Mouse (Mus musculus): ENCODE measurements around the gene 5830473C10Rik.
"Not testable (repeated sequence)": the region's sequence is repeated elsewhere in the genome, so short reads cannot be mapped to it uniquely, and the experiment has no call there.

Gene 5830473C10Rik

DNA sequence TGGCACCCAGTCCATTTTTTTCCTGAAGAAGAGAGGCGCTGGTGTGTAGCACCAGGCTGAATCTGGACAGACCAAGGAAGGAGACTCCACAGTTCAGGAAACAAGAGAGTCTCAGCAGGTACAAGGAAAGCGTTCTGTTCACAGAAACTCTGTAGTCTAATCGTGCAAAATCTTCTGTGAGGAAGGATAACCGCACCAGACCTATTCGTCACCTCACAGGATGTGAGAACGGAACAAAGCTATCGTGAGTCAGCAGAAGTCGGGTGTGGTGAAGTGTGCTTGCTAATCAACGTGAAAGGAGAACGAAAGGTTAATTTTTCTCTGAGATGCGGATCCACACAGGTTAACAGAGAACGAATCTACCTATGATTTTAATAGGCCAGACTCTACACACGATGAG lies 34.0 kb downstream of the 5830473C10Rik start:
- peak; percentile 63 for DNase-seq (ENCODE audit: low read depth, low spot score)

DNA sequence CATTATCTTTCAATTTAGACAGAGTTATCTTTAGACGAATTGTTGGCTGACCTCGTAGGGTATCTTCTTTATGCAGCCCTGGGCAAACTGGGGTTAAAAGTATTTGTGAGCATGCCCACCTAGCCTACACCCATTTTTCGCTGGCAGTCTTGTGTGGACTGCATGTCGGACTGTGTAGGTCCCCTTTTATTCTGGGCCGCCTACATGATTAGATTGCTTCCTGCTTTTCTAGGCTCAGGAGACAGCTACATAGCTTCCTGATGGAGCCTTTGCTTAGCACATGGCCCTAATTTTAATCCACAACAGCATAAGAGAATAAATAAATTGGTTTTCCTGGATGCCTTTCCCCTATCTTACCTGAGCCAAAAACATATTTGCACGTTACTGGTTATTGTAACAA lies 35.2 kb downstream of the 5830473C10Rik start:
- no peak for DNase-seq (ENCODE audit: low read depth, low spot score)

DNA sequence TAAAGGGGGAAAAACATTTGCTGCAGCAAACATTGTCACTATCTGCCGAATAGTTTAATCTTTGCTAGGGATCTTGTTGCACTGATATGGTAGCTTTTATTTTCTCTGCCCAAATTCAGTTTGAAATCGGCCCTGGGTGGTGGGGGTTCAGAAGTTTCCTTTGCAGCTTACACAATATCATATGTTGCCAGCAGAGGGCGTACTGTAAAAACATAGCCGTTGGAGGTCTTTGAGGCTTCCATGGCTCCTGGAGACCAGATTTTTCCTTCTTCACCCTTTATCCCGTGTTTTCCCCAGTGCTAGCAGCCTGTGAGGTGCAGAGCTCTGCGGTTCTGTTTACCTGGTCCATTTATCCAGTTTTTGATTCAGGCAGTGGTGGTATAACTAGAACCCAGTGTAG lies 40.6 kb downstream of the 5830473C10Rik start:
- DNase-seq (ENCODE audit: low read depth, low spot score): peak; percentile 58

DNA sequence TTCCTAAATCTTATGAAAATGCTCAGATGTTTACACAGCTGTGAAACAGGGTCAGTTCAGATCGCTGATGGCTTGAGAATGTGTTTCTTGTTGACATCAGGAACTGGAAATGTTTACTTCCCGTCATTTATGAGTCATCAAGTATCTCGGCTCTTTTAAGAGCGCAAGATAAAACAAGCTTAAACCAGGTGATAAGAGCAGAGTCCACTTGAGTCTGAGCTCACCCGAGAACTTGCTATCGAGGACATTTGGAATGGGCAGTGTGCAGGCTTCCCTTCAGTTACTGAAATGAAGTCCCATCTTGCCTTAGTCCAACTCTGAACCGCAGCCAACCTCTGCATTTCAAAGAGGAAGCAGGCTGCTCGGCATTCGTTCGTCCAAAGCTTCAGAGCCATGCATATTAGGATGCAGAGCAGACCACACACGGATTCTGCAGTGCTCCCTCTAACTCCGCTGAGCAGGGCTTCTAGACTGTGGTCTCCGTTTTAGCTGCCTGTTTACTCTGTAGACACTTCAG lies 42.6 kb downstream of the 5830473C10Rik start:
- DNase-seq (ENCODE audit: low read depth, low spot score): no peak

DNA sequence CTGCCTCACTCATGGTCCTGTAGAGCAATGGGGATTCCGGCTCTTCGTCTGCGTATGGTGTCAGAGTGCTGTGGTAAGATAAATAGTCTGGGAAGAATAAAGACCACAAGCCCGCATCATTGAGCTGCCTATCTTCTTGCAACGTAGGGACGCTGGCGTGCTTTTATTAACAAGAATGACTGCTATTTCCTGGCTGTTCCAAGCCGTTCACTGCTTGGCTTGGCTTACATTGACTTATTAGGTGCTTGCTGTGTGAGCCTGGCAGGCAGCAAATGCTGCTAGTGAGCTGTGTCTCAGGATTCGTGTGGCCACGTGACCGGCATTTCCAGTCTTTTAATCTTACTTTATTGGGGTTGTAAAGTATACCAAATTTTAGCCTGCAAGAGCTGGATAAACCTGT lies 48.0 kb downstream of the 5830473C10Rik start:
- DNase-seq (ENCODE audit: low read depth, low spot score): no peak

DNA sequence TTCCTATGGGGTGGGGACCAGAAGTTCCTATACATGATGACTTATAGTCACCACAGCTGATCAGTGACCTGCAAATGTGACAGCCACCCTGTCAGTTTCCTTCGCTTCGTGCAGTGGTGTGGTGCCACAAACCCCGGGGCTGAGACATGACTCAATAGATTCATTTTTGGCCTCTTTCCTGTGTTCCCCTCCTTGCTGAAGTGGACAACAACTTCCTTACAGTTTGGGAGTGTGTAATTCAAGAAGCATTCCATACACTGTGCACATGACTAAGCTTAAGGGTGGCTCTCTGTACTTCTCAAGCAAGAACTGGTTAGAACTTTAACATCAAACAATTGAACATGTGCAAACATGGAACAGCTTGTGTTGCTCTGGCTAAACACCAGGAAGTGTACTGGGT lies 50.5 kb downstream of the 5830473C10Rik start:
- DNase-seq (ENCODE audit: low read depth, low spot score): no peak

DNA sequence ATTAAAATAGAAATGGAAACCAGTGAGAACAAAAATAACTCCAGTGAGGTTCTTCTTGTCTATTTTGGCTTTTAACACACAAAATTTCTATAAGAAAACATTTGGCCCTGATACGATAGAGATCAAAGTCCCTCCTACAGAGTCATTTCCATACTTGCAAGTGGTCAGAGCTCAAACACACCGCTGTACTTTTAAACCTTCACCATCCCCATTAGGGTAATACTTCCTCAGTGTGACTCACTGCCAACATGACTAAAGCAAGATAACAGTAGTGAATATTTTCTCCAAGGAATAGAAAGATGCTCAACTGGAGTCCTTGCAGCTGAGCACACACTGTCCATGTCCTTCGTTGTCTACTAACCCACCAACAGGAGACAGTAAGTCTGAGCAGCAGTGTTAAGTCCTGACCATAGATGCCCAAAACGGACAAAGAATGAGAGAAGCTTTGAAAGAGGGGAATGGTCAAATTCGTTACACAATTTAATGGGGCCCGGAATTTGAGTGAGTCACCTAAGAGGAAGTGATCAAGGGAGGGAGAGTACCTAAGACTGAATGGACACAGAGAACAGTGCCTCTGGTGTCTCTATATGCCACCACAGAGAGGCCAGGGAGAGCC lies 51.2 kb downstream of the 5830473C10Rik start:
- DNase-seq (ENCODE audit: low read depth, low spot score): no peak

DNA sequence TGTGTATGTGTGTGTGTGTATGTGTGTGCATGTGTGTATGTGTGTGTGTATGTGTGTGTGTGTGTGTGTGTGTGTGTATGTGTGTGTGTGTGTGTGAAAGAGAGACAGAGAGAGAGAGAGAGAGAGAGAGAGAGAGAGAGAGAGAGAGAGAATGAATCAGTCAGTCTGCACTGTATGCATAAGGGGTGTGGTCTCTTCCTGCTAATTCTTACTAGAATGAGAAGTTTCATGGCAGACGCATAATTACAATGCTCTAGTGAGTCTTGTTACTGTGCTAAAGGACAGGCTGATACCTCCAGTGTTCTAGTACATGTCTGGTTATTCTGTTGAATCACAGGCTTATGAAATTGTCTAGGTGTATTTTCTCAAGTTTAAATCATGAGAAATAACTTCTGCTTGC lies 51.8 kb downstream of the 5830473C10Rik start:
- not testable (repeated sequence) for DNase-seq (ENCODE audit: low read depth, low spot score)

DNA sequence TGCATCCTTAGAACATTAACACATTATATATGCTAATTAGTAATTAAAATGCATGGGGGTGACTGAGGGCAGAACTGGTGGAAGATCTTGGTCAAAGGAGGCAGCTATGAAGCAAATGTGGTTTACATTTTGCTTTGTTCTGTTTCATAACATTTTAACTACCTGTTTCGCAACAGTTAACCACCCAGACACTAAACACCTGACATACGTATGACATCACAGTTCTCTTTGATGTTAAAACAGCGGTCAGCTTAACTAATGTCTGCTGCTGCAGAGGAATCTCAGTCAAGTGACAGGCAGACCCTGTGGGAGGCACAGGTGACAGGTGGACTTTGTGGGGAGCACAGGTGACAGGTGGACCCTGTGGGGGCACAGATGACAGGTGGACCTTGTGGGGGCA lies 57.0 kb downstream of the 5830473C10Rik start:
- DNase-seq (ENCODE audit: low read depth, low spot score): no peak

DNA sequence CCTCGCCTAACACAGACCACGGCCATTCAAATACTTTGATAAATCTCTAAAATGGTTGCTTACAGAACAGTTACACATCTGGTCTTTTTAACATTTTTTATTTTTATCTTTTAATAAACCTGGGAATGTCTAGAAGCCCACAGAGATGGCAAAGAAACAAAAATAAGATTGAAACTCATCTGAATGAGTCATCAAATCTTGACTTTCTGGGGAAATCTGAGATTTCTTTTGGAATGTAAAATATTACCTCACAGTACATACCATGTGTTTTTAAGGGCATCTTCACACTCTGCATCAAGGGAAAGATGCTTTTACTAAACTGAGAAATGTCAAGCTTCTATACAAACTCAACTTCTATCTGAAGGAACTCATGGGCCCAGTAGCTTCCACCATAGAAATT lies 60.4 kb downstream of the 5830473C10Rik start:
- DNase-seq (ENCODE audit: low read depth, low spot score): no peak

DNA sequence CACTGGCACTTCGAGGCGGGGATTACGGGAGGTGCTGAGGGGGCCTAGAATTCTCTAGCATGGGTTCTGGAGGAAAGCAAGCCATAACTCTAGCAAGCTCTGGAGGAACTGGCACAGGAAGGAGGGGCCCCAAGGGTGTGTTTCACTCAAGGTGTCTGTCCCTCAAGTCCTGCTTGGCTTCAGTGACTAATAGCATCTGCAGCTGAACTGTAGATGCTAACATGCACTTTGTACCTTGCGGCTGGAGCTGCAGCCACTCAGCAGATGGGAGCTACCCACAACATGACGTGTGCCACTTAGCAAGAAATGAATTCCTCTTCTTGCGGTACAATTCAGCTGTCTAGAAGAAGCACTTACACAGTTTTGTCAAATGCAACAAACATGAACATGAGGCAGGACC lies 60.8 kb downstream of the 5830473C10Rik start:
- no peak for DNase-seq (ENCODE audit: low read depth, low spot score)

DNA sequence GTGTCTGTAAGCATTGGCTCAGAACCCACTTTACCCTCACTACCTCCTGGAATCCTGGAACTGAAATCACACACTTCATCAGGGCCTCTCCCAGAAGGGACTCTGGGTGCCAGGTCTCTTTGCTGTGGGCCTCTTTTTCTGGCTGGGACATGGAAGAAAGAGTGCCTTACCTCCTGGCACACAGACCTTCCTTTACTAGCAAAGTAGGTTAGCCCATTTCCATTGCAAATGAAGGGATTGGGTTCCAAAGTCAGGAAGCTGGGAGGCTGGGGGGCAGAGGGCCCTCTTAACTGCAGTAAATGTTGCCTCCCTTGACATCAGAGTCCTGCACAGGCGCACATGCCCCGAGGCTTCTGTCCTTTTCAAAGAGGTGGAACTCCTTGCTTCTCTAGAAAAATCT lies 62.3 kb downstream of the 5830473C10Rik start:
- no peak for DNase-seq (ENCODE audit: low read depth, low spot score)

DNA sequence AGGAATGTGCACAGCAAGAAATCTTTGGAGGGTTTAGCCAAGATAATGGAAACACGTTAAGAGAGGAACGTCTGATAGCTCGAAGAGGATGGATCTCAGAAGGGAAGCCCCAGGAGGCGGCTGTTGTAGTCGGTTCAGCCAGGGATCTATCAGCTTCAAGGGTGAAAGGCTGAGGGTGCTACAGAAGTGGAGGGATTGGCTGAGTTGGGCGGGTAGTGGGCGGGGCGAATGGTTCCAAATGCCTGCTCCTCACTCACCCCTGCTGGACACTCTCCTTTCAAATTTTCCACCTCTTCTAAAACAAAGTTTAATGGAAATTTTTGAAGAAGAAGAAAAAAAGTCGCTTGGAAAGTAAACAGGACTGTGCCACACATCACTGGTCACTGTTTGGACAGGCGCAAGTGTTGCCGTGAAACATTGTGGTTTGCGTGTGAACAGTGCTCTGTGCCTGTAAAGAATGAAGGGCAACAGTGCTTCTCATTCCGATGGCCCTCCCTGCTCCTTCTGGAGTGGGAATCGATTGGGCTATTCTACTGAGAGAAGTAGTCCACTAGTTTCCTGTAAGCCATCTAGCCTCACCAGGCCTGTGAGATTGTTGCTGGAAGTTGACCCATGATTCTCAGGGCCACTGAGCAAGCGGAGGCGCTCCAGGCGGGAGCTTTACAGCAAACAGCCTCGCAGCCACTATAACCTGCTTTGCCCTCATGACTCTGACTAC lies 64.0 kb downstream of the 5830473C10Rik start:
- DNase-seq (ENCODE audit: low read depth, low spot score): no peak

DNA sequence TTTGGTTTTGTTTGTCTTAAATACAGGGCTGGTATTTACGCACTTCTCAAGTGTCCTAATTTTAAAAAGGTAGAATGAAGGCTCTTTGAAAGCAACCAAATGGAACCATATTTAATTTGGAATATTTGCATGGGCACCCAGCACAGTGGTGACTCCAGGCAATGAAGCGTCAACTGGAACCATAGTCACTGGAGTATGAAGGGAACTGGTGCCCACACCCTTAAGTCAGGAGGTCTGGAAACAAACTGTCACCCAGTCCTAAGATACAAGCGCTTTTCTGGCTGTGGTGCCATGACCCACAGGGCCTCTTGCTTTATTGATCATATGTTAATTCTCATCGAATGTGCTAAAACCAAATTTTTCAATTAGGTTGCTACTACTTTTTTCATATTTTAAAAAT lies 66.5 kb downstream of the 5830473C10Rik start:
- DNase-seq (ENCODE audit: low read depth, low spot score): no peak

DNA sequence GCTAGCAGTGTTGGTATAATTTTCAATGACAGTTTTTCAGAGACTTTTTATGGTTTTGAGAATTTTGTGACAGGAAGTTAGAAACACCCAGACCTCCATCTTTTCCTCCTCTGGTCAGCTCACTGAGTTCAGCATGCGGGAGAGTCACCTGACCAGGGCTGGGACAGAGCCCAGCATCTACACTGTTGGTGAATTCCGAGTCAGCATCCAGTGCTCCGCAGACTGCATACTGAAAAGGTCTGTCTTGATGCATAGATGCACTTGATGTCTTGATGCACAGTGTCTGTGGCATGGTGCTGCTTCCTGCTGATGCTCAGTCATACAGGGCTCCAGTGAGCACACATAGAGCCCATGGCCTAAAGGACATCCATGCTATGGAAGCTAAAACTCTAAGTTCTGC lies 67.1 kb downstream of the 5830473C10Rik start:
- no peak for DNase-seq (ENCODE audit: low read depth, low spot score)

DNA sequence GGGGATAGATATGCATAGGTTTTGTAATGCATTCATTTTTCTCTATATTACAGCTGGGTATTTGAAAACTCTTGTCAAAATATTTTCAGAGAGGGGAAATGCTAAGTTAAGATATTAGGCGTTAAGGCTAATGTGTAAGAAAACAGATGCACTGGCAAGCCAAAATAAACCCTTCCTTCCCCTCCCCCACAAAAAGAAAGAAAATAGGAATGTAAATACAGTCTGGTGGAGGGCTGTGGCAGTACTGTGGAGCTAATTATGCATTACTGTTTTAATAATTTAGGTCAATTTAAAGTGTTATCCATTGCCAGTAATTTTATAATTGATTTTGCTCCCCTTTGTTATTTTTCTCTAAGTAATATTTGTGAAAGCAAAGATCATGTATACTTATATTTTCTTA lies 67.6 kb downstream of the 5830473C10Rik start:
- DNase-seq (ENCODE audit: low read depth, low spot score): no peak

DNA sequence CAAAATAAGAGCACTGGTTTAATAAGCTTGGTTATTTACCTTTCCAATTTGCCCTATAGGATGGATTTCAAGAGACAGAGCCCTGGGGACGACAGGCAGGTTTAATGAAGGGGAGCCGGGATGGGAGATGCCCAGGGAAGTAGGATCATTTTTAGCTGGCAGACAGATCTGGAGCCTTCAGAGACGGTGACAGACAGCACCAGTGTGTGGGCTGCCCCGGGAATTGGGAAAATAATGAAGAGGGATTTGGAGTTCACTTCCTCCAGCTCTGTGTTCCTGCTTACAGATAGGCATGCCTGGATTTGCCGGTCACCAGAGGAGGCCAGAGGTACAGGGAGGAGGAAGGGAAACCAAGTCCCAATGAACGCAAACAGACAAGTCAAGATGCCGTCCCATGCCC lies 74.0 kb downstream of the 5830473C10Rik start:
- no peak for DNase-seq (ENCODE audit: low read depth, low spot score)

DNA sequence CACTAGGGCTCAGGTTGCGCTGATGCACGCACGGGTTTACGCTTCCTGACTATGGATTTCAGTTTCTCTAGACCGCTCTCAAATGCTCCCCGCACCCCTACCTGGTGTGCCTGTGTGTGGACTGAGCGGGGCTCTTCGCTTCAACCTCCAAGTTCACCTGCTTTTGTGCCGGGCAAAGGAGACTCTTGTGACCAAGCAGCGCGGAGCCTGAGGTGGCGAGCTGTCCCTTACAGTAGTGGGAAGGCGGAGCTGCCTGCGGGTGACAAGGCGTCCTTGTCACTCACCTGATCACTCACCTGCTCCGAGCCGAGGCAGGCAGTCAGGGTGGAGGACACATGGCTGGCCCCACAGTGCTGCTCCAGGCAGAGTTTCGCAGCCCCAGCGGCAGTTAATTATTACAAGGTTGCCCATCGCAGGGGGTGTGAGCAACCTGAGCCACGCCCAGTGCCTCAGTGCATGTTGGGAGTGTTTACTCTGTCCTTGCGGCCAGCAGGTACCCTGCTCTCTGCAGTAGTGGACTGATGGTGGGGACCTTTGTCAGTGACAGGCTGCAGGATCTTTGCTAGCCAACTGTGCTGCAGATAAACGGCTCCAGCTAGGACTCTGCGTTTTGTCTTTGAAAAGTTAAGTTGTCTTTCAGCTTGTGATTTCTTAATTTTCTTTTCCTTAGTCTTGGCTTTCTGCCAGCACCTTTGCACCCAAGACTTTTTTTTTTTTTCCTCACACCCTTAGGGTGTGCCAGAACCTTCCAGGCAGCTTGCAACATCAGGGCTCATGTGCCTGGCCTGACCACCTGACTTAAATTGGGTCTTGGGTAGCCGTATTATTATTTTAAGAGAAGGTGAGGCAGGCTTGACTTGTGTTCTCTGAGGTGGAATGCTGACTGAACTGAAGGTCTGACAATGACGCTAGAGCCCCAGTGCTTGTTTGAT lies 79.6 kb downstream of the 5830473C10Rik start, which contains the start of gene Rassf6:
Gene Rassf6, minus strand, starts transcription at position 372 of the 932 bp plus-strand sequence.
- DNase-seq (ENCODE audit: low read depth, low spot score): peak; percentile 14

DNA sequence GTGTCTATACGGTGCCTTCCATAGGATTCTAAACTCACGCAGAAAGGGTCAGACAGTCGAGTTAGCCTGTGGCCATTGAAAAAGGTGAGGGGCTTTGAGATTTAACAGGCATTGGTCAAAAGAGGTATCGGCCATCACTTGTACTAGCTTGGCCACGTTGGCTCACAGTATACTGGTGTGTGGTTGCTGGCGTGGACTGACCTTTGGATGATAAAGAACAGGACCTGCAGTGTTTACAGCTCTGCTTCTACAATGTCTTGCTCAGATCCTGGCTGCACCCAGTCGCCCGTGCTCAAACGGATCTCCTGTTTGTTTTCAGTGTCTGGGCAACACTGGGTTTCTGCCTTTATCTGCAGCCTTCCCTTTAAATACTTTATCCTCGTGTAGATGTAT lies 80.3 kb downstream of the 5830473C10Rik start:
- DNase-seq (ENCODE audit: low read depth, low spot score): no peak

DNA sequence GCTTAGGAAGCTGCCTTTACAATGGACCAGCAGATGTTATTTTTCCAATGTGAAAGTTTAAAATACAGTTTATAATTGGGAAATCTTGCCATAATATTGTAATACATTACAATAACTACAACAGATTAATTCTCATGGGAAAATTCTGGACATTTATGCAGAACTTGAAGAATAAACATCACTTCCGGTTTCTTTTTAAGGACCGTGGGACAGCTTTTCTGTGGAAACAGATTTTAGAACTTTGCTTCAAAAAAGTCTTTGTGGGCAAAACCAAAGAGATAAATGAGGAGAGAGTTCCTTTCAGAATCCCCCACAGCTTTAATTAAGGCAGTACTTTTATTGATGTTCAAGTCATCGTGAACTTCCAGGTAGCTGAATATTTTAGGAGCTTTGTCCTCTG lies 84.7 kb downstream of the 5830473C10Rik start:
- no peak for DNase-seq (ENCODE audit: low read depth, low spot score)

DNA sequence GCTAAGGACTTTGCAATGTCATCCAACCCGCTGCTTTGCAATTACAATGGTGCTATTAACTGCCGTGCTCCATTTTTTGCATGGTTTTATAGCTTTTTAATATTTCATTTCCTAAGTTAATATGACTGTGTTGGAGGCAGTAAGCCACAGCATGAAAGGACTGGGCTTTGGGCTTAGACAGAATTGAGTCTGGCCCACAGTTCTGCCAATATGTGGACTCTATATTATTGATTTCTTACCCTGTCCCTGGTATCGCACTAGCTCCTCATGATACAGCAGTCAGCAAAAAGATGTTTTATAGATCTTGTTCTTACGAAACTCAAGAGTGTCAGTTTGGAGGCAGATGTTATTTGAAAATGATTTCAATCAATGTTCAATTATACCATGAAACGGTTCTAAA lies 85.5 kb downstream of the 5830473C10Rik start:
- no peak for DNase-seq (ENCODE audit: low read depth, low spot score)
